19 mouse cellular contexts compared by ENCODE assay signal in genomic region chr7:110180613-110181012, GRCm38 (mm10).
"Had no signal": no experiment of that assay in that cellular context is flagged by ENCODE, and none has a peak within 500 bp of the region (broad histone marks: within the 10 kb centered on the region; RNA-seq: fewer than 3 reads in every experiment).

No protein-coding gene starts in this region.

- DNase-seq: kidney, adult 11 months; kidney, adult 8-10 months; kidney, postnatal 10 days; kidney, postnatal 36 days; left cerebral cortex, postnatal 4 days; liver, postnatal 0 days; lung, embryonic 14.5 days; lung, postnatal 10 days; lung, postnatal 4 days; midbrain, embryonic 14.5 days; right cerebral cortex, adult 18-20 months; right cerebral cortex, postnatal 14 days; thymus, adult 18-20 months; thymus, postnatal 36 days had no signal

- H3K27me3 ChIP-seq: kidney, embryonic 15.5 days; limb, embryonic 12.5 days; limb, embryonic 15.5 days; neural tube, embryonic 12.5 days; neural tube, embryonic 15.5 days had no signal

- H3K4me3 ChIP-seq: kidney, embryonic 15.5 days; limb, embryonic 12.5 days; limb, embryonic 15.5 days; neural tube, embryonic 12.5 days; neural tube, embryonic 15.5 days had no signal

- H3K36me3 ChIP-seq: kidney, embryonic 15.5 days; limb, embryonic 12.5 days; limb, embryonic 15.5 days; neural tube, embryonic 12.5 days; neural tube, embryonic 15.5 days had no signal
